Mouse (Mus musculus) cerebellum, adult 8-10 months (tissue): ENCODE data around the gene Smap1.

Experiments used
- DNase-seq: peaks from one replicate; pipeline ENCODE4 v3.0.0; 2022

Gene Smap1

GRCm38 (mm10) chr1:23919086-23919485 is 3.0 kb downstream of the Smap1 start:
- peak; percentile 27 for DNase-seq

DNA sequence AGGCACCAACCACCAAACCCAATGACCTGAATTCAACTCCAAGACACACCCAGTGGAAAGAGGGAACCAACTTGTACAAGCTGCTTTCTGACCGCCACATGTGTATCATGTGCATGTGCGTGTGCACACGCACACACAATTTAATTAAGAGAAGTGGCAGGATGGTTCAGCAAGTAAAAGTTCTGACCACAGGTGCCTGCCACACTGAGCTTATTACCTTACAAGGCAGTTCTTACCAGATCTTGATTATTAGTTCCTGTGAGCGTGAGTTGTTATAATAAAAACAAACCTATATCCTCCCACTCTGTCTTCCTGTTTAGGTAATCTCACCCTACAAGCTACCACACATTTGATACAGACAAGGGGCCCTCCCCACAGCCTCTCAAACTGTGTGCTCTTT is 6.6 kb downstream of the Smap1 start:
- no peak for DNase-seq

GRCm38 (mm10) chr1:23912988-23913387 is 9.1 kb downstream of the Smap1 start:
- no peak for DNase-seq

DNA sequence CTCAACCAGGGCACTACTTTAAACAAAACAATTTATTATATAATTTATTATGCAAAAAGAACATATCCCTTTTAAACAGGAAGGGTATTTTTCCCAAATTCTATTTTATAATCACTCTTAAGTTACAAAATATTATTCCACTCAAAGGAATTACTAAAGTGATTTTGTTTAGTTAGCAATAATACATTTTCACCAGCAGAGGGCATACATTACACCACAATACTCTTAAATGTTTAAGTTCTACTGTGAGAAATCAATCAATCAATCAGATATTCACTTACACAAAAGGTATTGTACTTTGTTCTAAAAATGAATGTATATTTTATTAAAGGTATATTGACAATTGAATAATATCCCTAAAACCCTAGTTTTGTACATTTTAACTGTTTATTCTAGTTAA is 16.0 kb downstream of the Smap1 start:
- DNase-seq: no peak

- DNase-seq: no peak
Measured at GRCm38 (mm10) chr1:23903340-23903739, 18.8 kb downstream of the Smap1 start.

- no peak for DNase-seq
Measured at GRCm38 (mm10) chr1:23902736-23903135, 19.4 kb downstream of the Smap1 start.

GRCm38 (mm10) chr1:23899647-23900020 is 22.5 kb downstream of the Smap1 start:
- DNase-seq: no peak

DNA sequence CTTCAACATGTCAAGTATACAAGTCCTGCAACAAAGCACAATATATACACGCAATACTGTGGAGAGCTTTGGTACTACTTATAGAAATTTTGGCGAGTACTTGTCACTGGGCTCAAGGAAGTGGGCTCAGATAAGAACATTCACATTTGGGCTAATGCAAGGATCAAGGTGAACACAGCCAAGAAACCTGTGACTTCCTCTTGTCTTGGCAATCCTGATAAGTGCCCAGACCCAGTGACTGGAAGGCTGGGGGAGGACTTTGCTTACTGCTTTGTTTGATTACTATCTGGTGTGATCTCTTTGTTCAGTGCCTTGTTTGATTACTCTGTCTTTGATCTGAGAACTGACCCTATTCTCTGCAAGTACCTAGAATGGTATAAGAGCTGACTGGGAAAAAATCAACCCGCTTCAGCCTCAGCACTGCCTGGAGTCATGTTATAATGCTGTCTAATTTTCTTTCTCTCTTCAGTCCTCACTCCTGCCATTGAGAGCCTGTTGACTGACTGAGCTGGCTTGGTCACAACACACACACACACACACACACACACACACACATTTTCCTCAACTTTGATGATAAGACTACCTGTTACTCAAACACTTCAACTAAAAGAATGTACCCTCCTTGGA is 23.0 kb downstream of the Smap1 start:
- DNase-seq: no peak

DNA sequence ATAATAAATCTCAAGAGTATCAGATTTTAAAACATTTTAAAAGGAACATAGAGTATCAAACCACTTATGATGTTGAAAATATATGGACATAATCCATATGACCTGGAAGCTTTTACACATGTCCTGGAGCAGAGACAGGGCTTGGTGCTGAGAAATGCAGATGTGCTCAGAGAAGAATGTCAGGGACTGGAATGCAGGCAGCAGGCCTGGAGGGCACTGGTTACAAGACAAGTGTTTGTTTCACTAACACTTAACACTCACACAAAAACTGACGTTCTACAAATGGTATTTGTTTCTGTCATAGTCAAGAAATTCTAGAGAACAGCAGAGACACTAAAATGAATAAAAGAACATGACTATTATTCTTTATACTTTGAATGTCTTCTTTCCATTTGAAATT is 30.0 kb downstream of the Smap1 start:
- no peak for DNase-seq

DNA sequence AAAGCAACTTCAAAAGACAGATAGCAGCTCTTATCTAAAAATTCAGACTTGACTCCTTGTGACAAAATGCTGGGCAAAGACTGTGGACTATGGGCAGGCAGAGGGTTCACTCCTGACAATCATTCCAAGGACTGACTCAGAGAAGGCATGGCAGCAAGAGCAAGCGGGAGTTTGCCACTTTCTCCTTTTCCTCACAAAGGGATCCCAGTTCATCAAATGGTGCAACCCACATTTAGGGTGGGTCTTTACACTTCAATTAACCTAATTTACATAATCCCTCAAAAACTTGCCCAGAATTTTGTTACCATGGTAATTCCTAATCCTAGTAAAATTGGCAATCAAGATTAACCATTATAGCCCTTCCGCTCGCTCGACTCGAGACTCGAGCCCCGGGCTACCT is 37.2 kb downstream of the Smap1 start:
- DNase-seq: no peak

GRCm38 (mm10) chr1:23884087-23884668 is 37.9 kb downstream of the Smap1 start:
- DNase-seq: no peak

- DNase-seq: no peak
Measured at GRCm38 (mm10) chr1:23882681-23883080, 39.4 kb downstream of the Smap1 start.

DNA sequence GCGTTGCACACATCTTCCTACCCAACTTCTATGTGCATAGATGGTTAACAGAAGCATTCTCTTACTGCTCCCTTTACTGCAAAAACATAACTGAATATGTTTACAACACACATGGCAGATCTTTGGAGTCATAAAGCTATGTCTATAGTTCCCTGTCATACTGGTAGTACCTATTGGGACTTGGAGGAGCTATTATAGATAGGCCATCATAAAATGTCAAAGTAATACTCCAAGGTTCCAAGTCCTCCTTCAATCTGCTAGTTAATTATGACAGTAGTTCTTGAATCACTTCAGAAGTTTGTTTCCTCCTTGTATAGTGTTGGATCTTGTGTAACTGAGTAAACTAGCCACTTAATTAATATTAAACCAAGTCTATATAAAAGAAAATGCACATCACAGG is 49.9 kb downstream of the Smap1 start:
- DNase-seq: no peak

- DNase-seq: no peak
Measured at GRCm38 (mm10) chr1:23867350-23867862, 54.7 kb downstream of the Smap1 start.

- DNase-seq: no peak
Measured at GRCm38 (mm10) chr1:23865566-23865965, 56.6 kb downstream of the Smap1 start.

DNA sequence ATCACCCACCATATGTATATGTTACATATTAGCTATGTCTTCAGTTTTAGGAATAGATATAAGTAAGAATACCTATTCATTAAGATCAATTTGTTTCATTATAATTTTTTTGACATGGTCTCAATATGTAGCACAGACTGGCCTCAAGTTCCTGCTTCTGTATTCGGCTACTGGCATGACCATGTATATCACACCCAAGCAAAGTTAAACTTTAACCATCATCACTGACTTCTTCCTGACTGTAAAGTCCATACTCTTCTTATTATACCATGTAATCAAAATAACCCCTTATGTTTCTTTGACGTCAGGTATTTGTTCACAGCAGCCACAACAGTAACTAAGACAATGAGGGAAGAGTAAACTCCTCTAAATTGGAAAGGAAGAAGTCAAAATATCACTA is 61.2 kb downstream of the Smap1 start:
- DNase-seq: no peak

GRCm38 (mm10) chr1:23855623-23856022 is 66.5 kb downstream of the Smap1 start:
- DNase-seq: no peak

- DNase-seq: peak; percentile 84
Measured at GRCm38 (mm10) chr1:23846044-23846680, 76.0 kb downstream of the Smap1 start.

DNA sequence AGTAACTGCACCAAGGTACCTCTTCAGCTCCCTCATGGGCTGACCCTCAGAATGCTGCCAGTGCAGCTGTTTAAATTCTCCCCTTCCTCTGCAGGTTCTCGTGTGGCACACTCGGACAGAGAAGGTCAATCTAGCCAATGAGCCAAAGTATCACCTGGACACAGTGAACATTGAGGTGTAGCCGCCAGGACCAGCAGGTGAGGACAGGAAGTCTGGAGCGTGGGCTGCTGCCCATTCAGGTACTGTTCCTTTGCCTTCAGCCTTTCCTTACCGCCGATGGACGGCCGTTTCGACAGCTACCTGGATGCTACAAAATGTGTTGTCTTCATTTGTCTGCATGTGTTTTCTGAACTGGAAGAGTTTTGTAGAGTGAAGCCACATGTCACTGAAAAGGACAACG is 77.1 kb downstream of the Smap1 start:
- DNase-seq: peak; percentile 51

GRCm38 (mm10) chr1:23843790-23844189 is 78.3 kb downstream of the Smap1 start:
- no peak for DNase-seq

GRCm38 (mm10) chr1:23842629-23843028 is 79.5 kb downstream of the Smap1 start:
- DNase-seq: no peak

GRCm38 (mm10) chr1:23840924-23841323 is 81.2 kb downstream of the Smap1 start:
- no peak for DNase-seq

- DNase-seq: no peak
Measured at GRCm38 (mm10) chr1:23836630-23837029, 85.5 kb downstream of the Smap1 start.

DNA sequence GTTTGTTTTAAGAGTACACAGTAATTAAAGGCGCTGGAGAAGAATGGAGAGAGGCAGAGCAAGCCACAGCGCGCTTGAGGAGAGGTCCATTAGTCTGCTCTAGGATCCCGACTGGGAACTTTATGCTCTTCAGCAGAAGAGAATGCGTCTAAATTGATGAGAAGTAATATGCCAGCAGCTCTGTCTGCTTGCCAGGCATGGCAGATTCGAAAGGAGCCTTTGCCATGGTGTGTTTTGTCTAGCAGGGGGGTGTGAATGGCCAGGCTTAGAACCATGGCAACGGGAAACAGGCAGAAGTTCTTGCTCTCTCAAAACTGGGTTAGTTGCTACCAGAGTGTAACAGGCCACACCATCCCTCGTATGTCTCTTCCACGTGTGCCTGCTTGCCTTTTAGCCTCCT is 87.3 kb downstream of the Smap1 start:
- no peak for DNase-seq

DNA sequence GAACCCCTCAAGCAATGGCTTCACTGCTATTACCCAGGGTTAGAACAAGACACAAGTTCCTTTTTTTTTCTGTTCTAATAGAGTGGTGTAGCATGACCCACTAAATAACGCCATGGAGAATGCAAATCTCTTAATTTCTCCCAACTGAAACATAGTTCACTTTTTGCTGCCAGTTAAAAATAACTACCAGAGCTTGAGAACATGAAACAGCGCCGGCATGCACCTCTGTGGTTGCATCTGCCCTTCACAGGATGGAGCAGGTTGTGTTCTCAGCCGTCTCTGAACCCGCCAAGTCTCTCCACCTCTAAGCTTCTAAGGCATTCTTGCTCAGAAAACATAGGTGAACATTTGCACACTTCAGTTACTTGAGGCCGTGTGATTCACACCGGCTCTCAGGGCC is 87.9 kb downstream of the Smap1 start:
- no peak for DNase-seq
